Mouse (Mus musculus): ENCODE data around the gene Gm10591. TPM values are rescaled to one million over a fixed set of nuclear protein-coding genes. Genes with fewer than 3 reads are reported as not detected.

The Gm10591 gene
- not detected for polyA plus RNA-seq (2017; shearing (Covaris generic))

GRCm38 (mm10) chr4:42611895-42612294 lies at the start of gene Gm10591:
TSS of gene Gm10591 (plus strand) at chr4:42612195.

GRCm38 (mm10) chr4:42629419-42629818 lies 17.4 kb downstream of the Gm10591 start, which contains the start of gene Gm2564:
TSS of gene Gm2564 (plus strand) at chr4:42629719.

GRCm38 (mm10) chr4:42654951-42655350 lies 43.0 kb downstream of the Gm10591 start, which contains the start of gene Ccl27b:
TSS of gene Ccl27b (plus strand) at chr4:42655251.

GRCm38 (mm10) chr4:42661793-42662192 lies 49.8 kb downstream of the Gm10591 start, which contains the start of gene Il11ra2:
TSS of gene Il11ra2 (minus strand) at chr4:42661893.

Other genes starting within 250 kb of the Gm10591 start
- not detected for gene Gm21586, start 172.8 kb upstream of the Gm10591 start, polyA plus RNA-seq (2017; shearing (Covaris generic))
- gene Gm2163, start 145.4 kb upstream of the Gm10591 start, polyA plus RNA-seq (2017; shearing (Covaris generic)): not detected
- gene Fam205a2, start 84.0 kb upstream of the Gm10591 start, polyA plus RNA-seq (2017; shearing (Covaris generic)): not detected
- gene Gm2564, start 17.5 kb downstream of the Gm10591 start, polyA plus RNA-seq (2017; shearing (Covaris generic)): under 1 TPM in 1 of 2 experiments, not detected in 1; 0.95 TPM
- not detected for gene Ccl27b, start 43.1 kb downstream of the Gm10591 start, polyA plus RNA-seq (2017; shearing (Covaris generic))
- gene Il11ra2, start 49.7 kb downstream of the Gm10591 start, polyA plus RNA-seq (2017; shearing (Covaris generic)): not detected
- under 1 TPM in 1 of 2 experiments, not detected in 1; 0.54 TPM for gene 4930578G10Rik, start 123.3 kb downstream of the Gm10591 start, polyA plus RNA-seq (2017; shearing (Covaris generic))
- gene Ccl19, start 144.4 kb downstream of the Gm10591 start, polyA plus RNA-seq (2017; shearing (Covaris generic)): not detected
- gene Ccl21a, start 161.8 kb downstream of the Gm10591 start, polyA plus RNA-seq (2017; shearing (Covaris generic)): 1 to 10 TPM in 1 of 2 experiments, under 1 TPM in 1; 0.48 to 9.3 TPM
- gene Fam205a1, start 241.7 kb downstream of the Gm10591 start, polyA plus RNA-seq (2017; shearing (Covaris generic)): not detected
- under 1 TPM in 1 of 2 experiments, not detected in 1; 0.10 TPM for gene Gm12394, start 244.6 kb downstream of the Gm10591 start, polyA plus RNA-seq (2017; shearing (Covaris generic))